Mouse (Mus musculus) thymus, adult 18-20 months (tissue): Measurements from ENCODE around the gene Herpud1.

Experiments
- DNase-seq, 2 experiments: peaks; one replicate each; pipeline ENCODE4 v3.0.0; 2022; ENCODE audit warnings: mixed read lengths in 2 of 2

The Herpud1 gene

GRCm38 (mm10) chr8:94412518-94412917, 26.3 kb downstream of the Herpud1 start:
- no peak for DNase-seq

- peak; percentile 38 to 72 for DNase-seq
Measured at GRCm38 (mm10) chr8:94413509-94413908, 27.3 kb downstream of the Herpud1 start.

DNA sequence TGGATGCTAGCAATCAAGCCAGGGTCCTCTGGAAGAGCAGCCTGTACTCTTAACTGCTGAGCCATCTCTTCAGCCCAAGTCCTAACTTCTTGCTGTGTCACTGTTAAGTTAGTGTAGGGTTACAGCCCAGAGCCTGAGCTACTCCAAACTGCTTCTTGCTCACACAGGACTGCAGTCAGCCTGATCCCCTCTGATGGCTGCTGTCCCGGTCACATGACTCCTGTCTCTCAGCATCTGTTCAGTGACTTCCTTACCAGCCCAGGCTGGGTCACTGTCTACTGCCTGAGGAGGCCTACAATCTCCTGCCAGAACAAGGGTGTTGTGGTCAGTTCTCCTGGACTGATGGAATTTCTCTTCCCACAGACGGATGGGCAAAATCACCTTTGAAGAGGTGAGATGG, 29.0 kb downstream of the Herpud1 start:
- peak; percentile 21 to 33 for DNase-seq

DNA sequence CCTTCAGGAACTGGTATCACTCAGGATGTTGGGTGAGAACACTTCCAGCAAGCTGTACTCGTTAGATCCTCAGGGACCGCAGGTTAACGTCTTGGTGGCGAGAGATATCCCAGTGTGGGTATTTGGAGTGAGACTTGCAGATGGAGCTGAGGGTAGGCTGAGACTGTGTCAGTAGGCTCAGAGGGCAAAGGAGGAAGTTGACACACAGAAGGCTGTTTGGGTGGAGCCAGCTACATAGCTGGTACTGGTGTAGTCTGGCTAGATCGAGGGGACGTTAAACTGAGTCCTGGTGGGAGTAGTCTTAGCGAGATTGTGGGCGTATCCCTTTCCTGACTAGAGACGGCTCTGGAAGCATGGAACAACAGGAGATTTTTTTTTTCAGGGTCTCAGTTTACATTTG, 31.8 kb downstream of the Herpud1 start:
- DNase-seq = no peak

GRCm38 (mm10) chr8:94422270-94422669, 36.0 kb downstream of the Herpud1 start:
- no peak for DNase-seq

- DNase-seq = no peak
Measured at GRCm38 (mm10) chr8:94427953-94428352, 41.7 kb downstream of the Herpud1 start.

- no peak for DNase-seq
Measured at GRCm38 (mm10) chr8:94428420-94428819, 42.2 kb downstream of the Herpud1 start.

DNA sequence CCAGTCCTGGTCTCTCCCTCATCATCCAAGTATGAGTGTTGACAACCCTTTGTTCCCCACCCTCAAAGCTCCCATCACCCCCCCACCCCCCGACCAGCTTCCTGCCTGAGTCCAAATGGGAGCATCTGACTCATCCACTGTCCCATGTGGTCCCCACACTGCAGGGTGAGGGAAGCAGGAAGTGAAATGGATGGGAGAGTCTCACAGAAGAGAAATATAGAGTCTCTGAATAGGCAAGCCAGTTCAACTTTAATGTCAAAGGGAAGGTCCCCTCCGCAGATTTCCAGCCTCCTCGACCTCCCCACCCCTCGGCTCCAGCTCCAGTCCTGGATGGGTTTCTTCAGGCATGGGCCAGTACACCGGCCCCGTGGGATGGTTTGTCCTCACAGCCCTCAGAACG, 43.1 kb downstream of the Herpud1 start:
- no peak for DNase-seq

DNA sequence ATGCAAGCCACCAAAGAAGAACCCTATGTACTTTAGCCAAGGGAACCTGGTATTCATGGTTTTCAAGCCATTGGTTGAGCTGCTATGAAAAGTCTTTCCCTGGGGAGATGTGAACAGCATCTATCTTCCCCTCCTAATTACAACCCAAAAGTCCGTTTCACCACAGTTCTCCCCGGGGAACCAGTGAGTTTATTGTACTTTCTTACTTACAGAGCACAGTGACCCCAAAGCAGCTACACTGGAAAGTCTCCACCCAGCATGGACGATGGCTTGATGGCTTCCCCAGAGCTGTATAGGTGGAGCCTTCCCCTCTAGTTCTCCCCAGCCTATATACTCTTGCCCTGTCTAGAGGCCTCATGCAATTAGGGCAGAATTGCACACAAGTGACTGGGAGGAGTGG, 46.0 kb downstream of the Herpud1 start:
- no peak for DNase-seq

DNA sequence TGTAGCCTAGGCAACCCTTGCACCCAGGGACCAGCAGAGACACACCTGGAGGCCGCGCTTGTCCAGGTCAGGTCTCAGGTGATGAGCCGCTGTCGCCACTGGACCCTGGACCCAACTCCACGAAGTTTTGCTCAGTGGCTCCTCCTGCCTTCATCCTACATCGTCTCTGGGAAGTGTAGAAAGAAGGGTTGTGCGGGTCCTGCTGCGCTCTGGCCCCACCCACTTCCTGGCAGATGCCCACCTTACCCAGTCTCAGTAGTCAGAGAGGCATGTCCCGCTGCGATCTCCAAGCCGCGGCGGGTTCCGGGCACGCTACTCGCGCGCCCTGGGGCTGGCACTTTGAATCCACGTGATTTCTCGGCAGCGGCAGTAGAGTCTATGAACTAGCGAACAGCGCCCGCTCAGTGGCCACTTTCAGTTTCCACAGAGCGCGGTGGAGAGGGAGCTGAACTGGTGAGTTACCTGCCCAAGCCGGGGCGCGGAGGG, 47.8 kb downstream of the Herpud1 start, which contains the start of gene Nlrc5:
Nlrc5 (plus strand) TSS at position 376 of the 486 bp plus-strand sequence.
- DNase-seq = peak; percentile 80 to 85

- no peak for DNase-seq
Measured at GRCm38 (mm10) chr8:94434958-94435357, 48.7 kb downstream of the Herpud1 start.

DNA sequence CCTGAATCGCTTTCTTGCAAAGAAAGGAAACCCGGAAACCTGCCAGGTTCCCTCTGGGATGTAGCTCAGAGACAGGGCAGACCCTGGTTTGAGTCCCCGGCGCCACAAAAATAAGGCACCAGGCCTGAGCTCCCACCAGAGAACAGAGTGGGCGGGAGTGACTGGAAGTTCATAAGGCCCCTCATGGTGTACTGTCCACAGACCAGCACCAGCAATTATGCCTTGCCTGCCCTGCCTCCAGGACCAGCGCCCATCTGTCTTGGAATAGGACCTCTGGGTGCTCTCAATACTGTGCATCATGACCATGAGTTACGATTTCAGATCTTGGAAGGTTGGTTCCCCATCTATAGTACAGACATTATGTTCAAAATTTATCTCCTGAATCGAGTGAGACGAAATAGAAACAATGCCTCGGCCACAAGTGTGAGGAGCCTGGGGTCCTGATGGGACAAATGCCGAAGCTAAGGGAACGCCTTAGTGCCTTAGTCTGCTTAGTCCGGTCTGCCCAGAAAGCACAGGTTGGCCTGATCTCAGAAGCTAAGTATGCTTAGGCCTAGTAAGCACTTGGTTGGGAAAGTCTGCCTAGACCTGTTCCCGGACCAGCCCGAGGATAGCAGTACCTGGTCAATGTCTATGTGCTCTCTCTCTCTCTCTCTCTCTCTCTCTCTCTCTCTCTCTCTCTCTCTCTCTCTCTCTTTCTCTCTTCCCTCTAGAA, 49.3 kb downstream of the Herpud1 start:
- no peak for DNase-seq

DNA sequence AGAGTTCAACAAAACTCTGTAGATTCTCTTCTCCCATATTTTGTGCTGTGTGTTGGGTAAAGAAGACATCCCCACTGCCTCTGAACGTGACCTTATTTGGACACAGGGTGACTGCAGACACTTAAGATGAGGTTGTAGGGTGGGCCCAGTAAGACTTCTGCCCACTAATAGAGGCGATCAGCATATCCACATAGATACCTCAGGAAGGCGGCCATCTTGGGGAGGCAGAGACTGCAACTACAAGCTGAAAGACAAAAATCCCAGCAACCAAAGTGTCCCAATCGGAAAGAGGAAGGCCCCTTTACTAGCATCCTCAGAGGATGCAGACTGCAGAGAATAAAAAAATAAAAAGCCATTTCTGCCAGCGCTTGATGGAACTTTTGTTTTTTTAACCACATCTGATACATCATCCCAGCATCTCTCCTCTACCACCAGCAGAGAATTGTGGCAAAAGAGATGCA, 49.9 kb downstream of the Herpud1 start:
- DNase-seq = no peak

DNA sequence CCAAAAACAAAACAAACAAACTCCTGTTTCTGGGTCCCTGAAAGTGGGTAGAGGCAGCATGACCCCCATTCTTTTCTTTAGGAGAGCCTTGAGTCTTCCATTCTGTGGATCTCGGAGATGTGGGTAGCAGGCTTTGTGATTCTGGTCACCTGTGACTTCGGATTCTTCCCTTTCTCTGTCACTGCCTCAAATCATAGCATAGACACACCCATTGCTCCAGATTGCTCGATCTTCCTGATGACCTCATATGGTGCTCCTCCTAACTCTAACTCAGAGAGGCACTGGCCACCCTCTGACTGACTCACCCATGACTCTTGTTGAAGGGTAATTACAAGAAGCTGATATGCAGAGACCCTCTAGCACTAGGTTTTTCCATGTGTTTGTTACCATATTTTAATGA, 50.7 kb downstream of the Herpud1 start:
- DNase-seq = no peak

DNA sequence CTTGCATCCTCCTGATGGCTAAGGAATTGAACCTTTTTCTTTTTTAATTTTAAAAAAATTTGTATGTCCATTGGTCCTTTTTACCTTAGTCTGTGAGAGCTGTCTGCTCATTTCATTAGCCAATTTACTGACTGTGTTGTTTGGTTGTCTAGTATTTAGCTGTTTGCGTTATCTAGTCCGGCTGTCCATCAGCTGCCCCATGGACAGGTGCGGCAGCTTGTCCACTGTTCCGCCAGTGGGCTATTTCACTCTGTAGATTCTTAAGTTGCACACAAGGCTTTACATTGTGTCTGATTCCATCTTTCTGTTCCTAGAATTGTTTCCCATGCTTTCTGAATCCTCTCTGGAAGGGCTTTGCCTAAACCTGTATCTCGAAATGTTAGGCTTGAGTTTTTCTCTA, 52.4 kb downstream of the Herpud1 start:
- DNase-seq = no peak

- DNase-seq = no peak
Measured at GRCm38 (mm10) chr8:94439691-94440090, 53.5 kb downstream of the Herpud1 start.

DNA sequence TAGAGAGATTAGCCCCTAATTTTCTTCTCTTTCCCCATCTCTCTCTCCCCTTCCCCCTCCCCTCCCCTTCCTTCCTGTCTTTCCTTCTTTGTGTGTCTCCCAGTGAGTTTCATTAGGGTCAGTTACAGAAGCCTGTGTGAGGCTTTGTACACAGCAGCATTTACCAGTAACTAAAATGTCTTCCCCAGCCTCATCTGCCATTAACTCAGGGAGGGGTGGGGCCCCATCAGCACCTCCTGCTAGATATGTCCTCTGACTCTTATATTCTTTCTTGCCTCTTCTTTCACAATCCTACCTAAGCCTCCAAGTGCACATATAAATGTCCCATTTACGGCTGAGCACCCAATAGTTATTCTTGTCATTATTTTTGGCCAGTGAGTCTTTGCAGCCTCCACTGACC, 54.2 kb downstream of the Herpud1 start:
- DNase-seq = no peak

DNA sequence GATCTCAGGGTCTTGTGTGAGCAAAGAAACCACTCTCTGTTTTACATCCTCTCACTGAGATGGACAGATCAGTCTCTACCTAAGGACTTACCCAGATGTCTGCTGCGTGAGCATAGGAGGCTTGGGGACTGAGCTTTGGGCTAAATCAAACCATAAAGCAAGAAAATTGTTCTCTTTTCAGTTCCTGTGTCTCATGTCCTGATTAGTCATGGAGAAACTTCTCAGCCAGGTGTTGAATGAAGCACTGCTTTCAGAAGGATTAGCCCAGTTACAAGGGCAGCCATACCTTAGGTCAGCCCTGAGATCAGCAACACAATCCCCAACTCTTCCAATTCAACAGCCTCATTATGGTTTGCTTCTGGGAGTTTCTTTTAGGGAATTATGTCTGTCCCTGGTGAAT, 55.4 kb downstream of the Herpud1 start:
- DNase-seq = no peak

DNA sequence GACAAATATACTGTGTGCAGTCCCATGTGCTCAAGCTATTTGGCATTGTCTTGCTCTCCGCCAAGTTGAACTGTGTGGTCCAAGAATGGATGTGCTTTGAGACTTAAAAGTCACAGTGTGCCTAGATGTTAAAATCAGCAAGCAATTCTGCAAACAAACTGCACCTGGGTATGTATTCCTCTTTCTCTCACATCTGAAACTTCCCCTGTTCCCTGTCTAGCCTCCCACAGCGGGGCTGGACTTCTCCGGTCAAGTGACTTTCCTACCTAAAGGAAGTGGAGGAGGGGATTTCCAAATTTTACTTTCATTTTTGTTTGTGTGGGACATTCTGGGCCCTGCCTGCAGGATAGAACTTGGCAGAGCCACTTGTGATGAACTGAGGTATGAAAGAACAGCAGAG, 56.9 kb downstream of the Herpud1 start:
- no peak for DNase-seq

GRCm38 (mm10) chr8:94444480-94444879, 58.2 kb downstream of the Herpud1 start:
- DNase-seq = no peak
